Mouse (Mus musculus): ENCODE measurements around the gene Slc31a1. TPM values are rescaled to one million over a fixed set of nuclear protein-coding genes. Genes with fewer than 3 reads are reported as not detected.

Slc31a1 gene
- total RNA-seq, 2 experiments from 2014 or later, result 10.5 to 11.2 TPM

- peak; percentile 19 to 65 for DNase-seq (ENCODE audit: low spot score in 2 of 2)
These were observed 38.4 kb downstream of the Slc31a1 start for GRCm38 (mm10) chr4:62398956-62399355.

GRCm38 (mm10) chr4:62406133-62406532 is 45.6 kb downstream of the Slc31a1 start:
- no peak for DNase-seq (ENCODE audit: low spot score in 2 of 2)

- peak; percentile 25 to 80 for DNase-seq (ENCODE audit: low spot score in 2 of 2)
These were observed 47.4 kb downstream of the Slc31a1 start for GRCm38 (mm10) chr4:62407730-62408582.

- peak; percentile 98 to 99 for DNase-seq (ENCODE audit: low spot score in 2 of 2)
These were observed 48.2 kb downstream of the Slc31a1 start, which contains the start of the genes Cdc26 and Prpf4 for GRCm38 (mm10) chr4:62408601-62409282. Gene Cdc26, minus strand, starts transcription at chr4:62408642. Gene Prpf4, plus strand, starts transcription at chr4:62408797.

GRCm38 (mm10) chr4:62409615-62410014 is 49.1 kb downstream of the Slc31a1 start:
- no peak for DNase-seq (ENCODE audit: low spot score in 2 of 2)

- no peak for DNase-seq (ENCODE audit: low spot score in 2 of 2)
These were observed 49.8 kb downstream of the Slc31a1 start for GRCm38 (mm10) chr4:62410325-62410724.

GRCm38 (mm10) chr4:62411606-62412005 is 51.1 kb downstream of the Slc31a1 start:
- no peak for DNase-seq (ENCODE audit: low spot score in 2 of 2)

DNA sequence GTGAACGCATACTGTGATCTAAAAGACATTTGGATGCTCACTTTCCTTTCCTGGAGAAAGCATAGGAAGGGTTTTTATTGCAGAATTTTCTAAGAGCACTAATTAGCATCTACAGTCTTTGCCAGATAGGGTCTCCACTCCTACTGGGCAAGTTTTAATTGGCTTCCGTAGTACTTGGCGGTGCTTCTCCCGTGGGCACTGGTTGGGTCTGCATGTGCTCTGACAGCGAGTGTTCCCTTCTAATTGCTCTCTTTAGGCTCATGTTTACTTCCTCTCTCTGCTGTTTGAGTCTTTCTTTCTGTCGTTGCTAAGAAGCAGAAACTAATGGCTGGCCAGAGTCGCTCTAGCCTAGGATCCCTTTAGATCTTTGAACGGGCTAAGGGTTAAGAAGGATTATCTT is 57.9 kb downstream of the Slc31a1 start:
- DNase-seq (ENCODE audit: low spot score in 2 of 2), result peak in 1 of 2 experiments; percentile 50

DNA sequence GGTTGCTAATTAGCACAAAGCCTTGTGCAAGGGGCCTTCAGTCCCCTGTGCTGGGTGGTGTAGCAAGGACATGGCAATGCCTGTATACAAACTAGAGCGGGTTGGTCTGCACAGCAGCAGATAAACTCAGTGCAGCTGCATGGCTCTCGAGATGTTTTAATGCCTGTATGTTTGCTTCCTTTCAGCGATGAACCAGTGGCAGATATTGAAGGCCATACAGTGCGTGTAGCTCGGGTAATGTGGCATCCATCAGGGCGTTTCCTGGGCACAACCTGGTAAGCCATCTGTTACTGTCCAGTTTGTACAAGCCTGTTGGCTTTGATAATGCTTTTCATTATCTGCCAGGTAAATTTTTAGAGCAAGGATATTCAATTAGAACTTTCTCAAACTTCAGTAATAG is 58.6 kb downstream of the Slc31a1 start:
- DNase-seq (ENCODE audit: low spot score in 2 of 2), result no peak

- DNase-seq (ENCODE audit: low spot score in 2 of 2), result no peak
These were observed 65.4 kb downstream of the Slc31a1 start for GRCm38 (mm10) chr4:62425891-62426290.

- DNase-seq (ENCODE audit: low spot score in 2 of 2), result no peak
These were observed 67.6 kb downstream of the Slc31a1 start for GRCm38 (mm10) chr4:62427978-62428758.

- DNase-seq (ENCODE audit: low spot score in 2 of 2), result no peak
These were observed 69.1 kb downstream of the Slc31a1 start for GRCm38 (mm10) chr4:62429616-62430015.

- no peak for DNase-seq (ENCODE audit: low spot score in 2 of 2)
These were observed 70.2 kb downstream of the Slc31a1 start for GRCm38 (mm10) chr4:62430678-62431077.

DNA sequence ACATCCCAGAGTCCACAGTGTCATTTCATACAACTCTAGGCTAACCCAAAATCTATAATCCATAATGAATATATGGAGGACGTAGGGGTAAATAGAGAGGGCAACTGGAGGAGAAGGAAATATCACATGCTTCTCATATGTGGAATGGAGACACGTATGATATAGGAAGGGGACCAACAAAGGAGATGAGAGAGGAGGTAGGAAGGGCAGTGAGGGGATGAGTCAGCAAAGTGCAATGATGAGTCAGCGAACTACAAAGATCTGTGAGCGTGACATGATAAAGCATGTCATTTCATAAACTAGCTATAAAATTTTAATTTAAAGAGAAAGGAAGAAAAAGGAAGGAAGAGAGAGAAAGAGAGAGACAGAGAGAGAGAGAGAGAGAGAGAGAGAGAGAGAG is 71.0 kb downstream of the Slc31a1 start:
- DNase-seq (ENCODE audit: low spot score in 2 of 2), result no peak

- no peak for DNase-seq (ENCODE audit: low spot score in 2 of 2)
These were observed 73.7 kb downstream of the Slc31a1 start for GRCm38 (mm10) chr4:62433939-62434870.

DNA sequence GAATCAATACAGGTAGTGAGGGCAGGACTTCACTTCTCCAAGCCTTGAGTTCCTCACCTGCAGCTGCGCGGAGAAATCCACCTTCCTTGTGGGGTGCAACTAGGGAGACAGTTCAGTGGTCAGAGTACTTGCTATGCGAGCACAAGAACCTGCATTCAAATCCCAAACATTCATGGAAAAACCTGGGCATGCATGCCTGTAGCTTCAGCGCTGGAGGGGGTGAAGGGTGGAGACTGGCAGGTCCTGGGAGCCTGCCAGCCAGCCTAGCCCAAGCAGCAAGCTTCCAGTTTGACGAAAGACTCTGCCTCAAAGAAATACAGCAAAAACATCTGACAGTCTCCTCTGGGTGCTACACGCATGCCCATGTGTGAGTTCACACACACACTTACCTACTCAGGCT is 74.6 kb downstream of the Slc31a1 start, which contains the start of gene Rnf183:
Gene Rnf183 (minus strand): TSS at position 172 of the 400 bp plus-strand sequence.
- no peak for DNase-seq (ENCODE audit: low spot score in 2 of 2)

GRCm38 (mm10) chr4:62437256-62437778 is 76.8 kb downstream of the Slc31a1 start:
- no peak for DNase-seq (ENCODE audit: low spot score in 2 of 2)

DNA sequence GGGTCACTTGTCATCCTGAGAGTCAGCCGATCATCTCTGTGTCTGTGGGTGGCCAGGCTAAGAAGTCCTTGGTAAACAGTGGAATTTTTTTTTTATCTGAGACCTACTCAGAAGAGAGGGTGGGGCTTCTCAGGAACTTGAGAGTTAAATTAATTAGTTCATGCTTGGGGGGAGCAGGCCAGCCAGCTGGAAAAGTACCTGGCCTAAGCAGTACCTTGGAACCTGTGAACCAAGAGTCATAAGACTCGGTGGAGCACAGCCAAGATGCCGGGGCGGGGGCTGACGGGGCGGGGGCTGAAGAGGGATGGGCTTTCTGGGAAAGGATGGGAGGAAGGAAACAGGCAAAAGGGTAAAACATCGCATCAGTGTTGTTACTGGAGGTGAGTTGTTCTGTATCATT is 77.3 kb downstream of the Slc31a1 start:
- DNase-seq (ENCODE audit: low spot score in 2 of 2), result no peak

- no peak for DNase-seq (ENCODE audit: low spot score in 2 of 2)
These were observed 79.3 kb downstream of the Slc31a1 start for GRCm38 (mm10) chr4:62439793-62440192.

- no peak for DNase-seq (ENCODE audit: low spot score in 2 of 2)
These were observed 80.0 kb downstream of the Slc31a1 start for GRCm38 (mm10) chr4:62440544-62440943.
